Mouse (Mus musculus): ENCODE data around the gene Trim9.

DNA sequence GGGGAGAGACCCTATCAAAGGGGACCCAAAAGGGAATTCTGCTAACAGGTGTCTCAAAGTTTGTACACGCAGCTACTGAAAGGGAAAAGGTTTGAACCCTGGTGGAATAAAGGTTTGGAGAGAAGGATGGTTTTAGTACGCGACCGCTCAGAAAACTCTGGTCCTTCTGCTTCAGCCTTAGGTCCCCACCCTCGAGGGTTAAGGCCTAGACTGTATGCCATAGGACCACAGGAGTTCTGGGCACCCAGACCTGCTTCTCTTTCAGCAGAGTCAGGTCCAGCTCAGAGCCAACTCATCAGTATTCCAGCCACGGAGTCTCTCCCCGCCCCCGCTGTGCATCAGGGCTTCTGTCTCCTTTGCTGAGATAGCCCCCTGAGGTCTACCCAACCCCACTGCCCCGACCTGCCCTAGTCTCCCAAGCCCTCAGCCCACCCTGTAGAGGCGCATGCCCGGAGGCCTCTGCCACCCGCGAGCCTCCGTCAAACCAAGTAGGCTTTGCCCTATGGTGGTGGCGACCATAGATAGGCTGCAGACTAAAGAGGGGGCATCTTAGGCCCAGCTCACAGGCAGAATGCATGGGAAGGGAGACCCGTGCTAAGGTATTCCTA, 1.8 kb downstream of the Trim9 start:
- TF ChIP-seq POLR2A (IDR thresholded peaks at IDR 0.05; ENCODE audit: extremely low read depth, insufficient read depth, low read length) (peak; percentile 44; the same call in 1 of the 2 replicates), CTCF (IDR thresholded peaks at IDR 0.05; ENCODE audit: extremely low read depth, insufficient read depth, low read length) (no peak)
